Mouse (Mus musculus) mouse trophoblast stem cell (cell line): ENCODE measurements at regions not wholly inside any gene's neighbourhood (a gene's known extent, or its start where the extent isn't known, plus 50 kb on each side); places are given as distances from the start of the nearest gene placed in this dataset.

Source experiments
- in situ Hi-C, 2 experiments: fragments of 300-500 bp; cut with MseI, MboI; formaldehyde crosslinking; loops; 2 replicates in 1 of 2; 3 replicates in 1 of 2; pipeline ENCODE4 v1.15.1; 2025

DNA sequence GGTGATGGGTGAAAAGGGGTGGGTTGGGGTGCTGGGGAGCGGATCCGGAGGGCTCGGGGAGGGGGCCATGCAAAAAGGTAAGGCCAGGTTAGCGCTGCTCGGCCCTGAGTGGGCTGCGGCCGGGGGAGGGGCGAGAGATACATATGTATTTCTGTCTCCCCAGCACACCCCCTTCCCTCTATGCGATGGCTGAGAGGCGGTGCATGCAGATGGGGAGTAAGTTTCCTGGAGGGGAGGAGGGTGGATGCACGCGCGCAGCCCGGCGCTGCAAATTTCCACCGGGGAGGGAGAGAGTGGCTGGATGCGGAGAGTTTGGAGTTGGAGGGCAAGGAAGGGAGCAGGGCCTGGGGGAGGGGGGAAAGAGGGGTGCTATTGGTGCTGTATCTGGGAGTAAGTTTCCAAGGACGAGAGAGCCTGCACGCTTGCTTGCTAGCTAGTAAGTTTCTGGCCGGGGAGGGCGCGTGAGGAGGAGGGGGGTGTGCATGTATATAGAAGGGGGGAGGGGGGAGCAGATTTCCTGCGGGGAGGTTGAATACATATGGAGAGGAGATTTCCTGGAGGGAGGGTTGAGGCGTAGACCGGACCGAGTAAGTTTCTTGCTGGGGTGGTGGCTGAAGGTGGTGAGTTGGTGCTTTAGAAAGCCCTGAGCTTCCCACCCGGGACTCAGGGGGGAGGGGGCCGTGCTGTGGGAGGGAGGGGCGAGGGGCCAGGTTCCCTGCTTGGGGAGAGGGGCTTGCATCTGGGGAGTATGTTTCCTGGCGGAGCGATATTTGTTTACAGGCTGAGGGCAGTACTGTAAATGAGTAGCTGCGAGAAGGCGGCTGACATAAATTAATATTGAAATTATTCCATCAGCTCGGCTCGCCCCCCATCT lies 130.8 kb upstream of the Ubr2 start:
- in situ Hi-C loops, result no loop called here

DNA sequence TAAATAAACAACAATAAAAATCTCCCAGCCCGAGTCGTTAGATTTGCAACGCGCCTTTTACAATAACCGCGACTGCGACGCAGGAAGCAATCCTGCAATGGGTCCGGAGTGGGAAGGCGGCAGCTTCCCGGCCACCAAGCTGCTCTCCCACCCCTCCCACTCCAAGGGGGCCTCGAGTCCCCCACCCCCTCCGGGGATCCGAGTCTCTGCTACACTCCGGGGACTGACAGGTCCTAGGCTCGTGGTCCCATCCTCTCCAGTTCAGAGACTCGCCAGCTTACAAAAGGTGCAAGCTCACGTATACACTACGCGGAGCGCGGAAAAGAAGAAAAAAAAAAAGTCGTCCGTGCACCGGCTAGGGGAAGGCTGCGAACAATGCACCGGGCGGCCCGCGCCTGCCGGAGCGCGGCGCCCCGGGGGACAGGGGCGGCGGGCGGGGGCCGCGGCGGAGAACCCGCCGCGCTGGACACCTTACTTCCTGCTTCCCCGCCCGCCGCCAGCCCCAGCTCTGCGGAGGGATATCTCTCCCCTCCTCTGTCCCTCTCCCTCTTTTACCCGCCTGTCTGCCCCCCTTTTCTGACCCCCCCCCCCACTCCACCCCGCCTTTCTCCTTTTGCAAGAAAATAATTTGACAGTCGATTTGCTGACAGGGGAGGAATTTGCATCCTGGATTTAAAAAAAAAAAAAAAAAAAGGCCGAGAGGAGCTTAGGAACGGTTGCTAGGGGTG lies 130.0 kb upstream of the Ubr2 start:
- in situ Hi-C loops, result no loop called here

DNA sequence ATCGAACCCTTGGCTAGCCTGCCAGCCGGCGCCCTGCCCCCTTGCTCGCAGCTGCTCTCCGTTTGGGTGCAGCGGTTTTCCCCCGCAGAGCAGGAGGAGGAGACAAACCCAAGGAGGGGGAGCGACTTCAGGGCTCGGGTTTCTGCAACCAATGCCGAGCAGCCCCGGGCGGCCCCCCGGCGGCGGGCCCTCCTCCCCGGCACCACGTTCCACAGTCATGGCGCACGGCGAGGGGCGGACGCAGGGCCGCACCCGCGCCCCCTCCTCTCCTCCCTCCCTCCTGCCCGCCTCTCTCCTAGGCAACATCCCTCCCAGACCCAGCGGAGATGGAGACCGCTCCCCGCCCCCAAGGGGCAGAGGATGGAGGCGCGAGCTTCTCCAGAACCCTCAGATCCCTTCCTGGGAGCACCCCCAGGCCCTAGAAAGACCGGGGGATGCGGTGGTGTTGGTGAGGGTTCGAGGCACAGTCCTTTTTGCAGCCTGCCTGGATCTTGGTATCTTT lies 129.4 kb upstream of the Ubr2 start:
- in situ Hi-C loops, result no loop called here

DNA sequence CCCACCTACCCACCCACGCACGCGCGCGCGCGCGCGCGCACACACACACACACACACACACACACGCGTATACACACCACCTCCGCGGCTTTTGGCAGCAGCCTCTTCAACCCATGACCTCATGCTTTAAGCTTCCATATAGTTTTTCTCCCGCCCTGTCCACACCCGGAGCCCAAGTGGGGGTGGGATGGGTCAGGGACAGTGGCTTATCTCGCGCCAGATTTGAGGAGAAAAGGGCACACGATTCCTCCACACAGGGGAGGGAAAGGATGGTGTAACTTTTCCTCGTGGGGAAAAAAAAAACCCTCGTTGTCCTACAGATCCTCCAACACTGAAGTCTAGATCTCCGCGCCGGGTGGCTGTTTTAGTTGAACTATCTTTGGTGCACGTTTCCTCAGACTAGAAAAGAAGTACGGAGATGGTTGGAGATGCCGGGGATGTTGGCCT lies 128.8 kb upstream of the Ubr2 start:
- in situ Hi-C loops, result no loop called here

DNA sequence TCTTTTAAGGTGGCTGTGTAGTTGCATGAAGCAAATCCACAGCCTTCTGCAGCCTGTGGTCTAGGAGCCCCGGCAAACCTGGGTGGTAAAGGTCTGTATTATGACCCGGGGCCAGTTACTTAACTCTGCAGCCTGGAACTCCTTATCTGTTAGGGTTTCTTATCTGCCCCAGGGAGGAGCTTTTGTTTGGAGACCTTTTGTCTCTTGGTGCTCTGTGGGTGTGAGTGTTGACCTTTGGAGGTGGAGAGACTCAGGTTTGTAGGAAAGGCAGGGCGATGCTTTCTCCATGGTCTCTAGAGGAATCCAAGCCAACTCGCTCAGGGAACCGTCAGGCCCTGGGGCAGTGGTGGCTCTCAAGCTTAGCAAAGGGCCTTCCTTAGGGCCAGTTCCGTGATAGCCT lies 127.8 kb upstream of the Ubr2 start:
- in situ Hi-C loops, result no loop called here

DNA sequence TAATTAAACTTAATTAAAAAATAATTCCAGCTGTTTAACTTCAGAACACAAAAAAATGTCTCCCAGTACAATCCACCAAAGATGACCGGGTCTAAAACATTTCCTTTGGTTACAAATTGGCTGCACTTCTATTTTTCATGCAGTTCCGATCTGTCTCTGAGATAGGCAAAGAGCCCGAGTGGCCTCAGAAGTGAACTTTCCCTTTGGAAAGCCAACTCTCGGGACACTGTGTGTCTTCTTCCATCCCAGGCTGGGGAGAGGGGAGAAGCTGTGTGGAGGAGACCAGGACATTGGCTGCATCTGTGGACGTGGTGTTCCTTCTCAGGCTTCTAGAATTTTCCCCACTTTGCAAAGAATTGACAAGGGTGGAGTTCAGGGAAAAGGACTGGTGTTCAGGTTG lies 125.0 kb upstream of the Ubr2 start:
- in situ Hi-C loops, result no loop called here

DNA sequence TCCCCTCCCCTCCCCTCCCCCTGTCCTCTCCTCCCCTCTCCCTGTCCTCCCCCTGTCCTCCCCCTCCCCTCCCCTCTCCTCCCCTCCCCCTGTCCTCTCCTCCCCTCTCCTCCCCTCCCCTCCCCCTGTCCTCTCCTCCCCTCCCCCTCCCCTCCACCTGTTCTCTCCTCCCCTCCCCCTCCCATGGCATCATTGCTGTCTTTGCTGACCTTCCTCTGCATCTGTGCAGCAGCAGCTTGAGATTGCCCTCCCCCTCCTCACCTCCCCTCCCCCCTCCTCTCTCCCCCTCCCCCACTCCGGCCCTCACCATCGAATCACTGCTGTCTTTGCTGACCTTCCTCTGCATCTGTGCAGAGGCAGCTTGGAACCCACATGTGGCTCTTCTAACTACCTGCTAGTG lies 123.4 kb upstream of the Ubr2 start:
- in situ Hi-C loops, result no loop called here

DNA sequence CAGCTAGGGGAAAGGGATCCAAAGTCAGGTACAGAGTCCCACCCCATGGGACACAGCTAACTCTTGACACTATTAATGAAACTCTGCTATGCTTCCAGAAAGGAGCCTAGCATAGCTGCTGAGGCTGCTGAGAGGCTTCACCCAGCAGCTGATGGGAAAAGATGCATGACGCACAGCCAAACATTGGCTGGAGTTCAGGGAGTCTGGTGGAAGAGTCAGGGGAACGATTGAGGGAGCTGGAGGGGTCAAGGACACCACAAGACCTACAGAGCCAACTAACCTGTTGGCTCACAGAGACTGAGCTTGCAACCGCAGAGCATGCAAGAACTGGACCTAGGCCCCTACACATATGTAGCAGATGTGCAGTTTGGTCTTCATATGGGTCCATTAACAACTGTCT lies 117.2 kb upstream of the Ubr2 start:
- in situ Hi-C loops, result no loop called here

DNA sequence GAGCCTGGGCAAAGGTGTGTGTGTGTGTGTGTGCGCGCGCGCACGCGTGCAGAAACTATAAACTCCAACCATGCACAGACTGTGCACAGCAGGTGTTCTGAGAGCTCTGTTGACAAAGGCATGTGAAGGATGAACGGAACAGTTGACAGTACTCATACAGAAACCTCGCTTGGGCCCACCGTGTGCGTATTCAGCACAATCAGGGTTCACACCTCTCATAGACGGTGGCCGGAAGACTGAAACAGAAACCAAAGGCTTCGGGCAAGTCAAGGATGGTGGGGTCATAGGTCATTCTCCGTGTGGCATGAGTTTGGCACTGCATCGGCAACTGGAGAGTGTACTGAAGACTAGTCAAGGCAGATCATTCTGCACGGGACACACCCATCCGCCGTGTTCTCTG lies 113.2 kb upstream of the Ubr2 start:
- in situ Hi-C loops, result no loop called here

DNA sequence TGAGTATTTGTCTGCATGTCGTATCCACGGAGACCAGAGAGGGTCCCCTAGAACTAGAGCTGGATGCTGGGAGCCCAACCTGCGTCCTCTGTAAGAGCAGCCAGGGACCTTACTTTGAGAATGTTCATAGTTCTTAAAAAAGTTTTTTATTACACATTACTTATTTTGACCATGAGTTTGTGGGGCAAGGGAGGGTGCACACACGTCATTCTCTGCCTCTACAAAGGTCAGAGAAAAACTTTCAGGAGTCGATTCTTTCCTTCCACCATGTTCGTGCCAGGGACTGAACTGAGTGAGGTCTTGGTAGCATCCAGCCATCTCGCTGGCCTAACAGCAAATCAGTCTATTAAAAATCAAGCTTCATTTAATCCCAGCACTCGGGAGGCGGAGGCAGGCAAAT lies 111.9 kb upstream of the Ubr2 start:
- in situ Hi-C loops, result no loop called here

DNA sequence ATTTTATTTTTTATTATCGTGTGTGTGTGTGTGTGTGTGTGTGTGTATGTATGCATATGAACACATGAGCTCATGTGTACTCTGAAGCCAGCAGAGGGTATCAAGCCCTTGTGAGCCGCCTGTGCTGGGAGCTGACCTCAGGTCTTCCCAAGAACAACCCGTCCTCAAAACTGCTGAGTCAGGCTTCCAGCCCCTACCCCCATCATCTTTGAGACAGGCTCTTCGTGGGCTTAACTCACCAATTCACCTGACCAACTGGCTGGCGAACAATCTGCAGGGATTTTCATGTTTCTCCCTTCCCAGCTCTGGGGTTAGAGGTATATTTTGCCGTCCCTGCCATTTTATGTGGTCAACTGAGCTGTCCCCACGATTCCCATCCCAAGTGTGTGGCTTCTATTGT lies 107.7 kb upstream of the Ubr2 start:
- in situ Hi-C loops, result no loop called here

DNA sequence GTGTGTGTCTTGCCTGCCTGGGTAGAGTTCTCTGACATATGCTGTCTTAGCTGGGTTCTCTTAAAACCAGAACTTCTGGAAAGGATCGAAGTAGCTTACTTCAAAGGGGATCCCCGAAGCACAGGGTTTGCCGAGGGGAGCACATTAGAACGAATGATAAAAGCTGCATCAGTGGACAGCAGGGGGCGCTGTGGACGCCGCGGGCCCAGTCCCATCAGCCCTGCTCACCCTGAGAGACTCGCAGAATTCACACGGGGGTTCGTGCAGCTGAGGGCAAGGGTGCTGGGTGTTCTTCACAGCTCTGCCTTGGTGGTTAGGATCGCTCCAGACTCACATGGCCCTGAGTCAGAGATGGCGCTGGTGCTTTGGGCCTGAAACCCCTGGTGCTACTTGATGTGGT lies 105.4 kb upstream of the Ubr2 start:
- in situ Hi-C loops, result no loop called here

DNA sequence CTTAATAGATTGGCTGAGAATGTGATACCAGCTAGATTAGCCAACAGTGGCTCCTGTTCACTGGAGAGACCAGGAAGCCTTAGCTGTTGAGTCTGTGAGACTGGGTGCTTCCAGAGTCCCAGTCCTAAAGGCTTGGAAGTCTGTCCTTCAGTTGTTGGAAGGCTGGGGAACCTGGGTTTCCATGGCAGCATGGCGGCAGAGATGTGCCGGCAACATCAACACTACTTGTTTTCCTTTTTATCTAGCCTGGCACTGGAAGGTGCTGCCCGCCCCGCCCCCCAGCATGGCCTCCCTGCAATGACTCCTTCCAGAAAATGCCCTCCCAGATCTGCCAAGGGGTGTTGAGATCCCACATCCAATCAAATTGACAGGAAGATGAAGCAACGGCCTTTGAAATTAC lies 104.8 kb upstream of the Ubr2 start:
- in situ Hi-C loops, result no loop called here

DNA sequence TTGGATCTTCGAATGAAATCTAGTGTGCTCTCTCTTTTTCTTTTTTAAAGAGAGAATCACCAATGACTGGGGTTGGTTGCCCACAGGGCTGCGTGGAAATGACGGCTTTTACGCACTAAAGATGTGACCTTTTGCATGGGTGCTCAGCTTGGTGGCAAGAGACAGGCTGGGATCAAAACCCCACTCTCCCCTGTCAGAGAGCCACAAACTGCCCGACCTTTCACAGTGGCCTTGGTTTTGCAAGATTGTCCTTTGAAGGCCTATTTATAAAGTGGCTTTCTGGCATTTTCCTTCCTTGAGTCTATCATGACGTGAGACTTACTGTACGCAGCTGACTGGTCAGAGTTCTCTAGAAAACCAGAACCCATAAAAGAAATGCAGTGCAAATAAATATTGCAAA lies 104.4 kb upstream of the Ubr2 start:
- in situ Hi-C loops, result loop anchor here in 1 of 2 experiments (5.0 kb wide), 1 partner anchor 72 kb away; no protein-coding TSS in a partner anchor

DNA sequence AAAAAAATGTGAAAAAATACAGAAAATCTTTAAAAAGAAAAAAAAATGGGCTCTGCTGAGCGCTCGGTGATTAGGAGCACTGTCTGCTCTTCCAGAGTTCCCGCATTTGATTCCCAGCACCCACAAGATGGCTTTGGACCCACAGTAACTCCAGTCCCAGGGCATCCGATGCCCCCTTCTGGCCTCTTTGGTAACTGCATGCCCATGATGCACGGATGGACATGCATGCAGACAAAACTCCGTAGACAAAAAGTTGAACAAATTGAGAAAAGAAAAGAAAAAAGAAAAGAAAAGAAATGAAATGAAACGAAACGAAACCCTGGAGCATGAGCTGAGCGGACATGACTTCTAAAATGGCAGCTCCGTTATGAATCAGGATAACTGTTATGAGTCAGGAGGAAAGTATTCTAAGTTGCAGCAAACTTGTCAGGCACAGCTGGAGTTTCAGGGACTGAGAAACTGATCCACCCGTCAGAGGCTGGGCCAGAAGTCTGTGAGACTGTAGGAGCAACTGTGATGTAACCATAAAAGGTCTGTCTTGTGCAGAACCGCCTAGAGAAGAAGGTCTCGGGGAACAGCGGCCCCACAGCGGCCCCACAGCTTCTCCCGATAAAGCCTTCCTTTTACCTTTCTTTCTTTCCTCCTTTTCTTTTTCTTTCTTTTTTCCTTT lies 102.3 kb upstream of the Ubr2 start:
- in situ Hi-C loops, result loop anchor here in 1 of 2 experiments (5.0 kb wide), 1 partner anchor 70 kb away; no protein-coding TSS in a partner anchor

DNA sequence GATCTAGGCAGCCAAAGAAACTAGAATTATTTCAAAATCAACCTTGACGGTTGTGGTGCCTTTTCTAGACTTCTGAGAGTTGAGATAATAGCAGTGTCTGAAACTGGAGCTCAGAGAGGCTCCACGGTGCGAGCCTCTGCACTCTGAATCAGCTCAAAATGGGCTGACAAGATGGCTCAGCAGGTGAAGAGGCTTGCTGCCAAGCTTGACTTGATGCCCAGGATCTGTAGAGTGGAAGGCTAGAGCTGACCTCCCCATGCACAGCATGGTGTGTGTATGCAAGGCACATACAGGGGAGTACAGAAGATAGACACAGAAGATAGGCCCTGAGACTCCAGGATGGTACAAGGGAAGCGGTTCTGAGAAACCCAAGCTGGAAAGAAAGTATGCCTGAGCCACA lies 100.5 kb upstream of the Ubr2 start:
- in situ Hi-C loops, result loop anchor here in 1 of 2 experiments (5.0 kb wide), 1 partner anchor 69 kb away; no protein-coding TSS in a partner anchor

DNA sequence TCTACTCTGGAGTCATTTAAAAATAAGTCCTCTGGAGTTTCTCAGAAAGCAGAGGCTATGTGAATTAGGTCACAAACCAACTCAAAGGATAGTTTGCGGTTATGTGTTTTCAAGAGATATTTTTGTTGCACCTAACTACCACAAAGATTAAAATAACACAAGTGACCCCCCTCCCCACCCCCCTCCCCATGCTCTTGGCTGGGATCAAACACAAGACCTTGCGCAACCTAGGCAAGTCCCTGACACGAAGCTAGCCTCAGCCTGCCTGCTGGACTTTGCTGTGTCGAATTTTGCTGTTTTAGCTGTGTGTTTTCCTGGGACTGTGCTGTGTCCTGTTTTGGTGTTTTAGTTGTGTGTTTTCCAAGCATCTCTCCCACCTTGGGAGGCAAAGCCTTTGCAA lies 94.0 kb upstream of the Ubr2 start:
- in situ Hi-C loops, result no loop called here

DNA sequence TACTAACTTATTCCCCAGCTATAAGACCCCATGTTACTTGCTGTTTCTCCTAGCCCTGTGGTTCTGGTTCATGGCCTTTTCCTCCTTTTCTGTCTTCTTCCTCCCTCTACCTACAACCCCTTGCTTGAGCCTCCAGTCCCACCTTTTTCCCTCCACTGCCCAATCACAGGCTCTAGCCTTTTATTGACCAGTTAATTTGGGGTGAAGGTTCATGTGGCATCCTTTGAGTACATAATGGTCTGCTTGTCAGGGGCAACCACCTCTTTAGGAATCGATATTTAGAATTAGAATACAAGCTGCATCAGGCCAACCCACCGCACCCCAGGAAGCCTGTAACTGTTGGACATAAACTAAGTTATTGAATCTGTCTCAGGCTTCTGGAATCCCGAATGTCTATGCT lies 84.8 kb upstream of the Ubr2 start:
- in situ Hi-C loops, result no loop called here

DNA sequence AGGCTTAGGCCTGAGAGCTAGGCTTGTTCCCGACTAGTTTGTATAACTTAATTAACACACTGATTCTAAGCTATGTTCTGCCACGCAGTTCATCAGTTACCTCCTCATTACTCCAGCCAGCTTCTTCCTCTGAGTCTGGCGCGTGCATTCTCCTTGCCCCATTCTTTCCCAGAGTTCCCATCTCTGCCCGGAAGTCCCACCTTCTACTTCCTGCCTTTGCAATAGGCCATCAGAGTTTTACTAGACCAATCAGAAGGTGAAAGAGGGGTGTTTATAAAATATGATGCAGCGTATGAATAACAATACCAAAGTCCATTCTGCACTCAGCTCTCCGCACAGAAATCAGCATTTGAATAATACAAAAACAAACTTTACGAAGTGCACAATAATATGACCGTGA lies 81.7 kb upstream of the Ubr2 start:
- in situ Hi-C loops, result no loop called here

DNA sequence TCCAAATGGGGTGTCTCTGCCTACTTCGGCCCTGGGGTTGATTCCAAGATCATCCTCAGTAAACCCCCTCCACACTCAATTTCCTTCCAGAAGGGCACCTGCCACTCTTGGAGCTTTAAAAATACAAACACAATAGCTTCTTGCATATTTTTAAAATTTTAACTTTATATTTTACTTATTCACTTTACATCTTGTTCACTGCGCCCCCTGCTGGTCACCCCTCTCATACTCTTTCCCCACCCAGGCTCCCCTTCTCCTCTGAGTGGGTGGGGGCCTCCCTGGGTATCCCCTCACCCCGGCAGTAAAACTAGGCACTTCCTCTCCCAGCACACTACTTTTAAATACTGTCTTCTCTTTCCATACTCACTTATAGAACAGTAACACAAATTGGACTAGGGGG lies 79.4 kb upstream of the Ubr2 start:
- in situ Hi-C loops, result no loop called here

DNA sequence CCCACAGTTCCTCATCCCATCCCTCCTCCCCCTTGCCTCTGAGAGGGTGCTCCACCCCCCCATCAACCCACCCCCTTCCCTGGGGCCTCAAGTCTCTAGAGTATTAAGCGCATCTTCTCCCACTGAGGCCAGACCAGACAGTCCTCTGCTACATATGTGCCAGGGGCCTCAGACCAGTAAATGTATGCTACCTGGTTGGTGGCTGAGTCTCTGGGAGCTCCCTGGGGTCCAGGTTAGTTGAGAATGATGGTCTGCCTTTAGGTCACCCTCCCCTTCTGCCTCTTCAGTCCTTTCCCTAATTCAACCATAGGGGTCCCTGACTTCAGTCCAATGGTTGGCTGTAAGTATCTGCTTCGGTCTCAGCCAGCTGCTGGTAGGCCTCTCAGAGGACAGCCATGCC lies 58.9 kb upstream of the Ubr2 start:
- in situ Hi-C loops, result no loop called here

DNA sequence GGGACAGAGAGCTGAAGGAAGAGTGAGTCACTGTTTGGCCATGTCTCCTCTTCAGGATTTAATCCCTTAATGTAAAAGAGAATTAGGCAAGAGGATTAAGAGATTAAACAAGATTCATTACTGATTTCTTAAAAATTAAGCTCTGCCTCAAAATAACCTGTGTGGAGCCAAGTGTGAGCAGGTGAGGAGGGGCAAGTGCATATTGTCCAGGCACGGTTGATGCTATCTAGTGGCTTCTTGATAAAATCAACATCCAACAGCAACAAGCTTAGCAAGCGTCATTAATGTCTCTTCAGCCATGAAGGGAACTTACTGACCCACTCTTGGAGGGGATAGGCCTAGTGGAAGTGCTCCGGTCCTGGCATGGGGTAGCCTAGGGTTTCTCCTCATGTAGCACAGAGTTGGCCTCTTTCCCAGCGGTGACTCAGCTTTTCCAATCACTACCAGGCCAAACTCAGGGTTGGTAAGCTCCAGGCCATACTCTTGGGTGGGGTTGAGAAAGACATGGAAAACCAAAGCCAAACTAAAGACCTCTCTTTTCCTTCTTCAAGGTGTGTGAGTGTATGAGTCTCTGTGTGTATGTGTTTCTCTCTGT lies 55.0 kb upstream of the Ubr2 start:
- in situ Hi-C loops, result no loop called here
